Mouse (Mus musculus) small intestine, adult 2 months (tissue): ENCODE measurements at regions not wholly inside any gene's neighbourhood (a gene's known extent, or its start where the extent isn't known, plus 50 kb on each side); places are given as distances from the start of the nearest gene placed in this dataset.

ENCODE experiments used
- CTCF ChIP-seq: fragments of 200-500 bp; IDR thresholded peaks from 2 replicates; pipeline ENCODE4 v1.5.1; 2012; ENCODE audit warnings: low read depth, mild to moderate bottlenecking, control low read depth, inconsistent platforms, low read length, moderate library complexity, mixed read lengths; ENCODE audit not compliant: insufficient replicate concordance, insufficient read length; ENCODE audit errors: extremely low read depth
- POLR2A ChIP-seq: fragments of 200-500 bp; IDR thresholded peaks from 2 replicates; pipeline ENCODE4 v1.6.1; 2012; ENCODE audit warnings: low read depth, mild to moderate bottlenecking, control low read depth, inconsistent platforms, low read length, moderate library complexity

- TF ChIP-seq POLR2A (no peak), CTCF (no peak)
Observed at GRCm38 (mm10) chr5:97787001-97787400, 243.8 kb downstream of the Antxr2 start.
